Mouse (Mus musculus): ENCODE results near the gene Stx1a. TPM values are rescaled to one million over a fixed set of nuclear protein-coding genes. Genes with fewer than 3 reads are reported as not detected.

The Stx1a gene
- total and polyA plus RNA-seq, 2 experiments, result 0.09 to 1.3 TPM

- no peaks in the 10 kb centered on the region for H3K27me3 ChIP-seq (ENCODE audit: control insufficient read depth, insufficient read depth, low read length)
- 93% methylated on average over 3 of the region's 3 CpGs for WGBS
- H3K4me3 ChIP-seq (ENCODE audit: insufficient read depth, low read depth, low read length), result no peak overlapping the region
- TF ChIP-seq CTCF (IDR thresholded peaks at IDR 0.05; ENCODE audit: low read depth, low read length) (no peak), POLR2A (IDR thresholded peaks at IDR 0.05; ENCODE audit: extremely low read depth, insufficient read depth, low read length) (no peak)
- no peak for DNase-seq (ENCODE audit: extremely low read depth, low read depth, low spot score)
- peaks cover 8% of the 10 kb centered on the region; the same call in 1 of the 2 replicates for H3K79me2 ChIP-seq (ENCODE audit: control insufficient read depth, insufficient read depth, low read length)
- no peaks in the 10 kb centered on the region for H3K36me3 ChIP-seq (ENCODE audit: control insufficient read depth, insufficient read depth, low read length)
- H3K4me1 ChIP-seq (ENCODE audit: control insufficient read depth, insufficient read depth, low read length), result peaks cover 7% of the 10 kb centered on the region
- H3K27ac ChIP-seq (replicated peaks; ENCODE audit: insufficient read depth, low read depth, low read length), result no peak overlapping the region
- H3K9ac ChIP-seq (ENCODE audit: low read depth, low read length), result no peak overlapping the region
Measured at GRCm38 (mm10) chr5:135066008-135066407, 42.7 kb downstream of the Stx1a start.

- Histone ChIP-seq H3K79me2 (ENCODE audit: control insufficient read depth, insufficient read depth, low read length) (no peaks in the 10 kb centered on the region), H3K4me3 (ENCODE audit: insufficient read depth, low read depth, low read length) (no peak overlapping the region), H3K27ac (replicated peaks; ENCODE audit: insufficient read depth, low read depth, low read length) (no peak overlapping the region), H3K36me3 (ENCODE audit: control insufficient read depth, insufficient read depth, low read length) (no peaks in the 10 kb centered on the region), H3K4me1 (ENCODE audit: control insufficient read depth, insufficient read depth, low read length) (peaks cover 6% of the 10 kb centered on the region), H3K27me3 (ENCODE audit: control insufficient read depth, insufficient read depth, low read length) (no peaks in the 10 kb centered on the region), H3K9ac (ENCODE audit: low read depth, low read length) (no peak overlapping the region)
- no peak for DNase-seq (ENCODE audit: extremely low read depth, low read depth, low spot score)
- TF ChIP-seq POLR2A (IDR thresholded peaks at IDR 0.05; ENCODE audit: extremely low read depth, insufficient read depth, low read length) (no peak), CTCF (IDR thresholded peaks at IDR 0.05; ENCODE audit: low read depth, low read length) (no peak)
- 89% methylated on average over 3 of the region's 3 CpGs for WGBS
Measured at GRCm38 (mm10) chr5:135070448-135070847, 47.2 kb downstream of the Stx1a start.

- WGBS, result 93% methylated on average over 2 of the region's 2 CpGs
- no peaks in the 10 kb centered on the region for H3K4me1 ChIP-seq (ENCODE audit: control insufficient read depth, insufficient read depth, low read length)
- no peak for DNase-seq (ENCODE audit: extremely low read depth, low read depth, low spot score)
Measured at GRCm38 (mm10) chr5:135072061-135072460, 48.8 kb downstream of the Stx1a start.

GRCm38 (mm10) chr5:135072720-135073119 lies 49.4 kb downstream of the Stx1a start:
- no peak overlapping the region for H3K4me3 ChIP-seq (ENCODE audit: insufficient read depth, low read depth, low read length)
- 87% methylated on average over 6 of the region's 6 CpGs for WGBS
- H3K4me1 ChIP-seq (ENCODE audit: control insufficient read depth, insufficient read depth, low read length), result peaks cover 2% of the 10 kb centered on the region; the same call in 1 of the 2 replicates
- TF ChIP-seq CTCF (IDR thresholded peaks at IDR 0.05; ENCODE audit: low read depth, low read length) (no peak), POLR2A (IDR thresholded peaks at IDR 0.05; ENCODE audit: extremely low read depth, insufficient read depth, low read length) (no peak)
- H3K27me3 ChIP-seq (ENCODE audit: control insufficient read depth, insufficient read depth, low read length), result no peaks in the 10 kb centered on the region
- H3K27ac ChIP-seq (replicated peaks; ENCODE audit: insufficient read depth, low read depth, low read length), result no peak overlapping the region
- H3K36me3 ChIP-seq (ENCODE audit: control insufficient read depth, insufficient read depth, low read length), result no peaks in the 10 kb centered on the region
- no peaks in the 10 kb centered on the region for H3K79me2 ChIP-seq (ENCODE audit: control insufficient read depth, insufficient read depth, low read length)
- DNase-seq (ENCODE audit: extremely low read depth, low read depth, low spot score), result no peak
- H3K9ac ChIP-seq (ENCODE audit: low read depth, low read length), result no peak overlapping the region

More at GRCm38 (mm10) chr5:135072061-135072460, 48.8 kb downstream of the Stx1a start:
- Histone ChIP-seq H3K9ac (ENCODE audit: low read depth, low read length) (no peak overlapping the region), H3K79me2 (ENCODE audit: control insufficient read depth, insufficient read depth, low read length) (no peaks in the 10 kb centered on the region), H3K27me3 (ENCODE audit: control insufficient read depth, insufficient read depth, low read length) (no peaks in the 10 kb centered on the region), H3K36me3 (ENCODE audit: control insufficient read depth, insufficient read depth, low read length) (no peaks in the 10 kb centered on the region), H3K27ac (replicated peaks; ENCODE audit: insufficient read depth, low read depth, low read length) (no peak overlapping the region), H3K4me3 (ENCODE audit: insufficient read depth, low read depth, low read length) (no peak overlapping the region)
- TF ChIP-seq POLR2A (IDR thresholded peaks at IDR 0.05; ENCODE audit: extremely low read depth, insufficient read depth, low read length) (no peak), CTCF (IDR thresholded peaks at IDR 0.05; ENCODE audit: low read depth, low read length) (no peak)

GRCm38 (mm10) chr5:135073349-135074150 lies 50.3 kb downstream of the Stx1a start:
- H3K36me3 ChIP-seq (ENCODE audit: control insufficient read depth, insufficient read depth, low read length), result no peaks in the 10 kb centered on the region
- DNase-seq (ENCODE audit: extremely low read depth, low read depth, low spot score), result no peak
- peaks cover 4% of the 10 kb centered on the region for H3K4me1 ChIP-seq (ENCODE audit: control insufficient read depth, insufficient read depth, low read length)
- no peaks in the 10 kb centered on the region for H3K27me3 ChIP-seq (ENCODE audit: control insufficient read depth, insufficient read depth, low read length)
- H3K4me3 ChIP-seq (ENCODE audit: insufficient read depth, low read depth, low read length), result no peak overlapping the region
- 70% methylated on average over 26 of the region's 26 CpGs for WGBS
- no peak overlapping the region for H3K9ac ChIP-seq (ENCODE audit: low read depth, low read length)
- TF ChIP-seq POLR2A (IDR thresholded peaks at IDR 0.05; ENCODE audit: extremely low read depth, insufficient read depth, low read length) (no peak), CTCF (IDR thresholded peaks at IDR 0.05; ENCODE audit: low read depth, low read length) (no peak)
- H3K27ac ChIP-seq (replicated peaks; ENCODE audit: insufficient read depth, low read depth, low read length), result no peak overlapping the region
- no peaks in the 10 kb centered on the region for H3K79me2 ChIP-seq (ENCODE audit: control insufficient read depth, insufficient read depth, low read length)

- H3K79me2 ChIP-seq (ENCODE audit: control insufficient read depth, insufficient read depth, low read length), result no peaks in the 10 kb centered on the region
- no peaks in the 10 kb centered on the region for H3K36me3 ChIP-seq (ENCODE audit: control insufficient read depth, insufficient read depth, low read length)
- TF ChIP-seq CTCF (IDR thresholded peaks at IDR 0.05; ENCODE audit: low read depth, low read length) (peak; percentile 22; the same call in 1 of the 2 replicates), POLR2A (IDR thresholded peaks at IDR 0.05; ENCODE audit: extremely low read depth, insufficient read depth, low read length) (no peak)
- H3K4me3 ChIP-seq (ENCODE audit: insufficient read depth, low read depth, low read length), result no peak overlapping the region
- H3K27ac ChIP-seq (replicated peaks; ENCODE audit: insufficient read depth, low read depth, low read length), result no peak overlapping the region
- WGBS, result 62% methylated on average over 4 of the region's 4 CpGs
- H3K9ac ChIP-seq (ENCODE audit: low read depth, low read length), result no peak overlapping the region
- no peak for DNase-seq (ENCODE audit: extremely low read depth, low read depth, low spot score)
- no peaks in the 10 kb centered on the region for H3K27me3 ChIP-seq (ENCODE audit: control insufficient read depth, insufficient read depth, low read length)
- peaks cover 6% of the 10 kb centered on the region for H3K4me1 ChIP-seq (ENCODE audit: control insufficient read depth, insufficient read depth, low read length)
Measured at GRCm38 (mm10) chr5:135075655-135076054, 52.4 kb downstream of the Stx1a start.
